Mouse (Mus musculus): ENCODE data around the gene Tmem216.

DNA sequence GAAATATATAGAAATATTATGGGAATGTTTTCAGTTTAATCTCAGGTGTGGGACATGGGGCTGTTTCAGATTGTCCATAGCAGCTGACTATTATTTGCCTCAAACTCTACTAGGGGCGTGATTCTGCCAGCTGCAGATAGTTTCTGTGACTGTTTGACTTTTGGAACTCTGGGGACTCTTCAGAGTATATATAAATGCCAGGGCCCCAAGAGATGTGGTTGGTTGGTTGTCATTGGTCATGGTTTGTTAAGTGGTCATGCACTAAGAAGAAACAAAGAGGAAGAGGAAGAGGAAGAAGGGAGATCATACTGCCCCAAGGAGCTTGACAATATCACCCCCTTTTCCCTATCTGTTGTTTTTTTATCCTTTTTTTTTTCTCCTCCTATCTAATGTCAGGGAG is 34.1 kb downstream of the Tmem216 start:
- TF ChIP-seq MYOG (IDR thresholded peaks at IDR 0.05; ENCODE audit: control insufficient read depth in 1 of 3, insufficient read depth in 1 of 3, insufficient read length in 2 of 3, low read depth in 2 of 3) (no peak), E2F4 (IDR thresholded peaks at IDR 0.05; ENCODE audit: insufficient read depth) (no peak), POLR2A (IDR thresholded peaks at IDR 0.05; ENCODE audit: insufficient read length, low read depth) (no peak), CEBPB (IDR thresholded peaks at IDR 0.05; ENCODE audit: insufficient read depth, poor library complexity, severe bottlenecking) (no peak), REST (IDR thresholded peaks at IDR 0.05; ENCODE audit: insufficient read depth, insufficient read length) (no peak), POLR2AphosphoS2 (IDR thresholded peaks at IDR 0.05; ENCODE audit: insufficient read length, low read depth) (no peak), TCF3 (IDR thresholded peaks at IDR 0.05; ENCODE audit: insufficient read length, low read depth) (no peak), USF1 (IDR thresholded peaks at IDR 0.05; ENCODE audit: low read depth) (no peak), TCF12 (IDR thresholded peaks at IDR 0.05; ENCODE audit: insufficient read depth, poor library complexity, severe bottlenecking) (no peak), MAX (IDR thresholded peaks at IDR 0.05; ENCODE audit: low read depth) (no peak), MYOD1 (IDR thresholded peaks at IDR 0.05; ENCODE audit: control insufficient read depth in 1 of 3, insufficient read length in 2 of 3, low read depth in 2 of 3) (no peak)

Measured in myocyte (in vitro differentiated cells).